Mouse (Mus musculus): ENCODE results near the gene Drg2. TPM values are rescaled to one million over a fixed set of nuclear protein-coding genes. Genes with fewer than 3 reads are reported as not detected.

Drg2 gene
- polyA plus RNA-seq, 1 experiment from 2014 or later: 100 TPM

GRCm38 (mm10) chr11:60444007-60444406 is 10.4 kb upstream of the Drg2 start:
- 85% methylated on average over 4 of the region's 4 CpGs for WGBS
- peaks cover 14% of the 10 kb centered on the region for H3K36me3 ChIP-seq (ENCODE audit: control insufficient read depth, insufficient read depth, low read length)
- H3K27ac ChIP-seq (ENCODE audit: low read depth, low read length): no peak overlapping the region
- no peak for ATAC-seq
- no peaks in the 10 kb centered on the region for H3K9me3 ChIP-seq (ENCODE audit: control insufficient read depth, low read length)
- no peak overlapping the region for H3K4me2 ChIP-seq (ENCODE audit: low read length)
- no peaks in the 10 kb centered on the region for H3K4me1 ChIP-seq (ENCODE audit: control insufficient read depth, insufficient read depth, low read depth, low read length)
- H3K9ac ChIP-seq (ENCODE audit: low read depth, low read length): no peak overlapping the region
- no peaks in the 10 kb centered on the region for H3K27me3 ChIP-seq (replicated peaks; ENCODE audit: control insufficient read depth, insufficient read depth, low read length)
- H3K4me3 ChIP-seq (ENCODE audit: low read length): no peak overlapping the region

GRCm38 (mm10) chr11:60454745-60455087 is 325 bp downstream of the Drg2 start:
- ATAC-seq: peak; percentile 16; the same call in 1 of the 2 replicates
- H3K27me3 ChIP-seq (replicated peaks; ENCODE audit: control insufficient read depth, insufficient read depth, low read length): no peaks in the 10 kb centered on the region
- peaks cover 10% of the 10 kb centered on the region for H3K36me3 ChIP-seq (ENCODE audit: control insufficient read depth, insufficient read depth, low read length)
- peaks cover 12% of the 10 kb centered on the region for H3K4me1 ChIP-seq (ENCODE audit: control insufficient read depth, insufficient read depth, low read depth, low read length)
- no peaks in the 10 kb centered on the region for H3K9me3 ChIP-seq (ENCODE audit: control insufficient read depth, low read length)
- H3K27ac ChIP-seq (ENCODE audit: low read depth, low read length): peak overlapping the region; percentile 75
- peak overlapping the region; percentile 73 for H3K4me3 ChIP-seq (ENCODE audit: low read length)
- peak overlapping the region; percentile 79 for H3K9ac ChIP-seq (ENCODE audit: low read depth, low read length)
- H3K4me2 ChIP-seq (ENCODE audit: low read length): peak overlapping the region; percentile 91
- WGBS: 0% methylated on average over 17 of the region's 17 CpGs

- Histone ChIP-seq H3K27ac (ENCODE audit: low read depth, low read length) (no peak overlapping the region), H3K27me3 (replicated peaks; ENCODE audit: control insufficient read depth, insufficient read depth, low read length) (no peaks in the 10 kb centered on the region), H3K36me3 (ENCODE audit: control insufficient read depth, insufficient read depth, low read length) (peaks cover 33% of the 10 kb centered on the region), H3K4me3 (ENCODE audit: low read length) (no peak overlapping the region), H3K9ac (ENCODE audit: low read depth, low read length) (no peak overlapping the region), H3K4me2 (ENCODE audit: low read length) (no peak overlapping the region), H3K9me3 (ENCODE audit: control insufficient read depth, low read length) (no peaks in the 10 kb centered on the region), H3K4me1 (ENCODE audit: control insufficient read depth, insufficient read depth, low read depth, low read length) (peaks cover 12% of the 10 kb centered on the region)
- WGBS: 93% methylated on average over 1 of the region's 1 CpGs
- ATAC-seq: no peak
Measured at GRCm38 (mm10) chr11:60457973-60458372, 3.6 kb downstream of the Drg2 start.

GRCm38 (mm10) chr11:60465943-60466380 is 11.6 kb downstream of the Drg2 start:
- no peaks in the 10 kb centered on the region for H3K4me1 ChIP-seq (ENCODE audit: control insufficient read depth, insufficient read depth, low read depth, low read length)
- H3K27me3 ChIP-seq (replicated peaks; ENCODE audit: control insufficient read depth, insufficient read depth, low read length): no peaks in the 10 kb centered on the region
- ATAC-seq: no peak
- 97% methylated on average over 2 of the region's 2 CpGs for WGBS
- peaks cover 66% of the 10 kb centered on the region for H3K36me3 ChIP-seq (ENCODE audit: control insufficient read depth, insufficient read depth, low read length)
- H3K9me3 ChIP-seq (ENCODE audit: control insufficient read depth, low read length): no peaks in the 10 kb centered on the region
- H3K27ac ChIP-seq (ENCODE audit: low read depth, low read length): no peak overlapping the region
- H3K4me2 ChIP-seq (ENCODE audit: low read length): no peak overlapping the region
- no peak overlapping the region for H3K9ac ChIP-seq (ENCODE audit: low read depth, low read length)
- no peak overlapping the region for H3K4me3 ChIP-seq (ENCODE audit: low read length)

- Histone ChIP-seq H3K27me3 (replicated peaks; ENCODE audit: control insufficient read depth, insufficient read depth, low read length) (no peaks in the 10 kb centered on the region), H3K9me3 (ENCODE audit: control insufficient read depth, low read length) (no peaks in the 10 kb centered on the region), H3K9ac (ENCODE audit: low read depth, low read length) (no peak within 1 kb of the TSS), H3K4me2 (ENCODE audit: low read length) (no peak within 1 kb of the TSS), H3K36me3 (ENCODE audit: control insufficient read depth, insufficient read depth, low read length) (peaks cover 45% of the 10 kb centered on the region), H3K4me1 (ENCODE audit: control insufficient read depth, insufficient read depth, low read depth, low read length) (no peaks in the 10 kb centered on the region), H3K4me3 (ENCODE audit: low read length) (no peak within 1 kb of the TSS), H3K27ac (ENCODE audit: low read depth, low read length) (no peak within 1 kb of the TSS)
- WGBS: 81% methylated on average over 3 of the region's 3 CpGs
- no peak for ATAC-seq
Measured at GRCm38 (mm10) chr11:60469039-60469438, 14.6 kb downstream of the Drg2 start, which contains the start of gene Myo15. TSS of gene Myo15 (plus strand) at chr11:60469339.

GRCm38 (mm10) chr11:60470743-60471142 is 16.4 kb downstream of the Drg2 start:
- H3K36me3 ChIP-seq (ENCODE audit: control insufficient read depth, insufficient read depth, low read length): peaks cover 28% of the 10 kb centered on the region
- ATAC-seq: no peak
- no peaks in the 10 kb centered on the region for H3K9me3 ChIP-seq (ENCODE audit: control insufficient read depth, low read length)
- no peaks in the 10 kb centered on the region for H3K4me1 ChIP-seq (ENCODE audit: control insufficient read depth, insufficient read depth, low read depth, low read length)
- H3K9ac ChIP-seq (ENCODE audit: low read depth, low read length): no peak overlapping the region
- no peak overlapping the region for H3K4me2 ChIP-seq (ENCODE audit: low read length)
- H3K27ac ChIP-seq (ENCODE audit: low read depth, low read length): no peak overlapping the region
- no peak overlapping the region for H3K4me3 ChIP-seq (ENCODE audit: low read length)
- H3K27me3 ChIP-seq (replicated peaks; ENCODE audit: control insufficient read depth, insufficient read depth, low read length): no peaks in the 10 kb centered on the region
- 81% methylated on average over 9 of the region's 9 CpGs for WGBS

GRCm38 (mm10) chr11:60474534-60474933 is 20.1 kb downstream of the Drg2 start:
- WGBS: 85% methylated on average over 4 of the region's 5 CpGs
- 0 out of 2 replicates have a peak, but pooled peaks cover 4% of the 10 kb centered on the region for H3K36me3 ChIP-seq (ENCODE audit: control insufficient read depth, insufficient read depth, low read length)
- no peak overlapping the region for H3K9ac ChIP-seq (ENCODE audit: low read depth, low read length)
- H3K9me3 ChIP-seq (ENCODE audit: control insufficient read depth, low read length): no peaks in the 10 kb centered on the region
- no peak overlapping the region for H3K4me3 ChIP-seq (ENCODE audit: low read length)
- H3K4me1 ChIP-seq (ENCODE audit: control insufficient read depth, insufficient read depth, low read depth, low read length): no peaks in the 10 kb centered on the region
- H3K27ac ChIP-seq (ENCODE audit: low read depth, low read length): no peak overlapping the region
- H3K27me3 ChIP-seq (replicated peaks; ENCODE audit: control insufficient read depth, insufficient read depth, low read length): no peaks in the 10 kb centered on the region
- ATAC-seq: no peak
- H3K4me2 ChIP-seq (ENCODE audit: low read length): no peak overlapping the region

GRCm38 (mm10) chr11:60475668-60476362 is 21.4 kb downstream of the Drg2 start:
- H3K4me1 ChIP-seq (ENCODE audit: control insufficient read depth, insufficient read depth, low read depth, low read length): no peaks in the 10 kb centered on the region
- no peaks in the 10 kb centered on the region for H3K9me3 ChIP-seq (ENCODE audit: control insufficient read depth, low read length)
- H3K9ac ChIP-seq (ENCODE audit: low read depth, low read length): no peak overlapping the region
- H3K27ac ChIP-seq (ENCODE audit: low read depth, low read length): no peak overlapping the region
- no peak for ATAC-seq
- 86% methylated on average over 5 of the region's 5 CpGs for WGBS
- no peak overlapping the region for H3K4me3 ChIP-seq (ENCODE audit: low read length)
- no peaks in the 10 kb centered on the region for H3K27me3 ChIP-seq (replicated peaks; ENCODE audit: control insufficient read depth, insufficient read depth, low read length)
- H3K4me2 ChIP-seq (ENCODE audit: low read length): no peak overlapping the region
- H3K36me3 ChIP-seq (ENCODE audit: control insufficient read depth, insufficient read depth, low read length): no peaks in the 10 kb centered on the region

- Histone ChIP-seq H3K9ac (ENCODE audit: low read depth, low read length) (no peak overlapping the region), H3K9me3 (ENCODE audit: control insufficient read depth, low read length) (no peaks in the 10 kb centered on the region), H3K4me2 (ENCODE audit: low read length) (no peak overlapping the region), H3K4me1 (ENCODE audit: control insufficient read depth, insufficient read depth, low read depth, low read length) (no peaks in the 10 kb centered on the region), H3K4me3 (ENCODE audit: low read length) (no peak overlapping the region), H3K36me3 (ENCODE audit: control insufficient read depth, insufficient read depth, low read length) (no peaks in the 10 kb centered on the region), H3K27ac (ENCODE audit: low read depth, low read length) (no peak overlapping the region), H3K27me3 (replicated peaks; ENCODE audit: control insufficient read depth, insufficient read depth, low read length) (no peaks in the 10 kb centered on the region)
- ATAC-seq: no peak
- 38% methylated on average over 17 of the region's 17 CpGs for WGBS
Measured at GRCm38 (mm10) chr11:60478121-60478520, 23.7 kb downstream of the Drg2 start.
